Mouse (Mus musculus) layer of hippocampus, adult 9-10 months (tissue): Measurements from ENCODE around the gene H2-DMb1.
"Not testable (repeated sequence)": the region's sequence is repeated elsewhere in the genome, so short reads cannot be mapped to it uniquely, and the experiment has no call there.

ENCODE experiments used
- DNase-seq: peaks from one replicate; pipeline ENCODE4 v3.0.0; 2022; ENCODE audit warnings: low spot score

H2-DMb1 gene

GRCm38 (mm10) chr17:34123111-34123510 lies 29.8 kb upstream of the H2-DMb1 start:
- DNase-seq, result no peak

DNA sequence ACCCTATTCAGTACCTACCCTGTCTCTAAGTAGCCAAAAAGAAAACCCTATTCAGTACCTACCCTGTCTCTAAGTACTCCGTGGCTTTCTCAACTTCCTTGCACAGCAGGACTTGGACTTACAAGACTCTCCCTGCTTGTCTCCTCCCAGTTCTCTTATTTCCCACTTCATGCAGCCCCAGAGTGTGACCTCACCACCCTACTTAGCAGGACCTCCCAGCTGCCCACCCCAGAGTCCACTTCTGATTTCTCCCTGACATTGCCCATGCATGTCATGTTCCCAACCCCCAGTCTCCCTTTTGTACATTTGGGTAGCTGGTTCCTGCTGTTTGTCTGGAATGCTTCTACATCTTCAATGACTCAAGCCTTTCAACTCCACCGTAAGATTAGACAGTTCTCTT lies 29.4 kb upstream of the H2-DMb1 start:
- DNase-seq, result no peak

DNA sequence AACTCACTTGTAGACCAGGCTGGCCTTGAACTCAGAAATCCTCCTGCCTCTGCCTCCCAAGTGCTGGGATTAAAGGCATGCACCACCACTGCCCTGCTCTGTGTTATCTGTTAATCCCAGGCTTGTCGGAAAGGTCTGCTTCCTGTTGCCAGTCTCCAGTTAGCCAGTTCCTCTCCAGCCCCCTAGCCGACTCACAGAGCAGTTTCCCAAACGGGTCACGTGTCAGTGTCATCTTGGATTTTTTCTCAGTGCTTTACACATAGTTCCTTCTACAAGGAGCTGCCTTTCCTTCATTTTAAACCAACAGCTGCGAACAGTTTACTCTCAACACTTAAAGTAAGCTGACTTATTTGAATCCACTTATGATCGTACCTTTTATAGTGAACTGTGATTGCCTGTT lies 28.2 kb upstream of the H2-DMb1 start:
- no peak for DNase-seq

DNA sequence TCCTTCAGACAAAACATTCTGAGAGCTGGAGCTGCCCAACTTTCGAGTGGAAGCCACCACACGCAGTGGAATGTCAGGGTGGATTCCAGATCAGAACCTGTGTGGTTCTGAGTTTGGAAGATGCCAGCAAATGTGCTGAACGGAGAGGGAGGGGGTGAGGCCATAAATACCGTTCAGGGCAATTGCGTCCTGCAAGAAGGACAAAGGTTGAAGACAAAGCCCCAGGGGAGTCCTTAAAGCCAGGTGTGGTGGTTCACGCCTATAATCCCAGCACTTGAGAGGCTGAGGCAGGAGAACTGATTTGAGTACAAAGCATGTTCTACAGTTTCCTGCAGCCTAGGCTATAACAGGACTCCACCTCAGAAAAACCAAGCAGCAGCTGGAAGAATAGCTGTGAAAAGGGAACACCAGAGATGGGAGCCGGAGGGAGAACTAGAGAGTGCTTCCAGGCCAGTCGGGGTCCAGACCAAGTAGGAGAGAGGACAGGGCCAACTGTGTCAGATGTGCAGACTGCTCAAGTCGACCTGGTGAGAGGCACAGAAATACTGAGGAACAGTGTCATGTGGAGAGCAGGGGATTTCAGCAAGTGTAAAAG lies 25.9 kb upstream of the H2-DMb1 start:
- no peak for DNase-seq

- DNase-seq, result no peak
These were observed 25.4 kb upstream of the H2-DMb1 start for GRCm38 (mm10) chr17:34127475-34127874.

DNA sequence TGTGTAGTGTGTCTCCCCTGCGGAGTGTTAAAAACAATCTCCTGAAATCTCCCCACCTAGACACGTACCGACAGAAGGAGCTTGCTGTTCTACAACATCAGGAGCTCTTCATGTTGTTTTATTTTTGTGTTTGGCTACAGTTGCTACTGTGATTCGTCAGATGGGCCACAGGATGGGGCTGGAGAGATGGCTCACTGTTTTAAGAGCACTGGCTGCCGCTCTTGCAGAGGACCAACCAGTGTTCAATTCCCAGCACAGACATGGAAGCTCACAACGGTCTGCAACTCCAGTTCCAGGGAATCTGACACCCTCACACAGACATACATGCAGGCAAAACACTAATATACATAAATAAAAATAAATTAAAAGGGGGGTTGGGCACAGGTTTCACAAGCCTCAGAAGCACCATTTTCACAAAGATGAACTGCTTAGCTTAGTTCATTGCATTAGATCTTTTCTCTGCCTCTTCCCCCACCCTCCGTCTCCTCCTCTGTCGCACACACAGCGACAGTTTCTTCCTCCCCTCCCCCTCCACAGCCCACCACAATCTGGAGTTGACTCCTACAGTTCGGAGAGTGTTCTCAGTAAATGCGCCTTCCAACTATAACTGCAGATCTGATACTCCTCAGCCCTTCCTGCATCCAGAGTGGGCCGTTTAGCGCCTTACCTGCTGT lies 24.5 kb upstream of the H2-DMb1 start:
- no peak for DNase-seq

- DNase-seq, result no peak
These were observed 23.7 kb upstream of the H2-DMb1 start for GRCm38 (mm10) chr17:34128944-34129791.

- DNase-seq, result no peak
These were observed 22.6 kb upstream of the H2-DMb1 start for GRCm38 (mm10) chr17:34130073-34130947.

DNA sequence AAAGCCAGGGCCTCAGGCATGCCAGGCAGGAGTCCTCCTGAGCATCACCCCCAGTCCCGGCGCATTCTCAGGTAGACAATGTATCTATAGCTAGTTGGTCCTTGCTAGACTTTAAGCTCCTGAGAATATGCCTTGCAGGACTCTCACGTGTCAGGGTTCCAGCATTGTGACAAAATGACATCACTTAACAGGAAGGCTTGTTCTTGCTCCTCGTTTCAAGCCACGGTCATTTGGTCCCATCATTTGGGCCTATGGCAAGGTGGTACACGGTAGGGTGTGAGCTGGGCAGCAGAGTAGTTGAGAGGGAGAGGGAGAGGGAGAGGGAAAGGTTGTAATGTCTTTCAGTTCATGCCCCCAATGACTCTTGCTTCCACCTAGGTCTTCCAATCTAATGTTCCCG lies 21.0 kb upstream of the H2-DMb1 start:
- DNase-seq, result no peak

DNA sequence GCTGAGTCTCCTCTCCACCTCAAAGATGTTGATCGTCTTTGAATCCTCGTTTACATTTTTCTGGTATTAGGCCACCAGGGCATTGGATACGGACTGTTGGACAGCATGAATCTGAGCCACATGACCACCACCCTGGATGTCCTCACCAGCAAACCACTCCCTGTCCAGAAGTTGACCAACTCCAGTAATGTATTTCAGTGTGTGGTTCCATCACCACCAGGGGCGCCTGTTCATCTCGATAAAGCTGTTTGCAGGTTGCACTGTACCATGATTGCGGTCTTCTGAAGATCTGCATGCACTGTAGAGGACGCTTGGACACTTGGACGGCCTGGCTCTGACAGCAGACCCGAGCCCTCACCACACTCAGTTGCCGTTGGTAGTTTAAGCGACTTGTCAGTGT lies 19.6 kb upstream of the H2-DMb1 start:
- no peak for DNase-seq

GRCm38 (mm10) chr17:34134451-34134850 lies 18.4 kb upstream of the H2-DMb1 start:
- DNase-seq, result no peak

GRCm38 (mm10) chr17:34135297-34136224 lies 17.3 kb upstream of the H2-DMb1 start:
- peak; percentile 100 for DNase-seq

DNA sequence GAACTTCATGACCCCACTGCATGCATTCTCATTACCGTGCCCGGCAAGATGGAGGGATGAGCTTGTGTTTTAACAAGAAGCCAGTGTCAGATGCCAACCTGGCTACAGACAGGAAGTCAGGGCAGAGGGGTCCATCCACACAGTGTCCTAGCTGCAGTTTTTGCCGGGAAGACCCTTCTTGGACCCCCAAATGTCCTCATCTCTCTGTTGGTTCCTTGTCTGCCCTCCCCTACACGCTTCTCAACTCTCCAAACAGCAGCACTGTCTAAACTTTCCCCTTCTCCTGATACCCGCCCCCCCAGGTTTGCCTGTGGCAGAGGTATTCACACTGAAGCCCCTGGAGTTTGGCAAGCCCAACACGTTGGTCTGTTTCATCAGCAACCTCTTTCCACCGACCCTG lies 15.3 kb upstream of the H2-DMb1 start:
- no peak for DNase-seq

- no peak for DNase-seq
These were observed 14.2 kb upstream of the H2-DMb1 start for GRCm38 (mm10) chr17:34138655-34139054.

DNA sequence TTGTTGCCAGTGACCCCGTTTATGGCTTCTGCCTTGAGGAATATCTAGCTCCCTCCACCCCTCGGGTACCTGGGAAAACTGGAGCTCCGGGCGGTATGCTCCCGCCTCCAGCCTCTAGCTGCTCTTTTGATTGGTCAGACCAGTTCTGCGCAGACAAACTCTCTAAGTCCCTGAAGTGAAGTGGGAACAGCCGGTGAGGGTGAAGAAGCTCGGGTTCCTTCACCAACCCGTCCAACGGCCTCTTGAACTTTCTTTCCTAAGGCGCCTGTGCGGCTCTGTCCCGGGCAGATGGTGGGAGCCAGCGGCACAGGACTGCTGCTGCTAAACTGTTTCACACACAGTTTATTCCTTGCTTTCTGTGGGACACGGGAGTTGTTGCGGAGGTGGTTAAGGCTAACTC lies 13.5 kb upstream of the H2-DMb1 start:
- DNase-seq, result no peak

GRCm38 (mm10) chr17:34140240-34140639 lies 12.6 kb upstream of the H2-DMb1 start:
- no peak for DNase-seq

GRCm38 (mm10) chr17:34141448-34141847 lies 11.4 kb upstream of the H2-DMb1 start:
- no peak for DNase-seq

DNA sequence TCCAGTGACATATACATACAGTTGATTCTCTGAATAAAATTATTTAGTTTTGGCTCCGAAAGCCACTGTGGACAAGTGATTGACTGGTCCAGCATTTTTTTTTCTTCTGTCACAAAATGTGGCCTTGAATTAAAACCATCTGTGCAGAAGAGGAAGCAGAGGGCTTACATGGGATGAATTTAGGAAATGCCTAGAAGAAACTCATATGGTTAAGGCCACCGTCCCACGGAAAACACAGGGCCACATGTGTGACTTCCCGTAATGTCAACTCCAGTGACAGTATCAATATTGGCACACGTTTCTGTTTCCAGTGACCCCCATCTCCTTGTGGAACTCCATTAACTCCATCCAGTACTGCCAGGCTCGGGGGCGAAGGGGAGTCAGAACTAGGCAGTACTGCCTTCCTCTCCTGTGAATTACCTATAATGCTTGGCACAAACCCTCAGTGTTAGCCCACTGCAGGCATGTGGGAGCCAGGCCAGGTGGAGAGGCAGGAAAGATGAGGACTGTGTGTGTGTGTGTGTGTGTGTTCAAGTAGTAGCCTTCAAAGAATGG lies 10.3 kb upstream of the H2-DMb1 start:
- DNase-seq, result no peak

DNA sequence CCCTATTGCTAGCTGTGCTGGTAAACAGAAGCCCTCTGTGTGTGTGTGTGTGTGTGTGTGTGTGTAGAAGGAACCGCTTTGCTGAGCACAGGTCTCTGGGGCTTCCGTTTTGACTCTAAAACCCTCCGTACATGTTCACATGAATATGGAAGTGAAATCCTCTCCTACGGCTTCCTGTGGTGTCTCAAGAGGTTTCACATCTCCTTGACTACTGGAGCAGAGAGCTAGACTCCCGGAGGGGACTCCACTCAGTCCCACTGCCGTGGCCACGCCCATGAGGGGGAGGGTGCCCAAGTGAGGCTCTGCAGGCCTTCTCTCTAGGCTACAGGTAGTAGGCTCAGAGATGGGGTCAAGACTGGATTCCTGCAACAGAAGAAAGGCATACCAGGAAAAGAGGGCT lies 9.8 kb upstream of the H2-DMb1 start, which contains the start of gene H2-DMb2:
Gene H2-DMb2 (plus strand): TSS at position 275 of the 400 bp plus-strand sequence.
- no peak for DNase-seq

DNA sequence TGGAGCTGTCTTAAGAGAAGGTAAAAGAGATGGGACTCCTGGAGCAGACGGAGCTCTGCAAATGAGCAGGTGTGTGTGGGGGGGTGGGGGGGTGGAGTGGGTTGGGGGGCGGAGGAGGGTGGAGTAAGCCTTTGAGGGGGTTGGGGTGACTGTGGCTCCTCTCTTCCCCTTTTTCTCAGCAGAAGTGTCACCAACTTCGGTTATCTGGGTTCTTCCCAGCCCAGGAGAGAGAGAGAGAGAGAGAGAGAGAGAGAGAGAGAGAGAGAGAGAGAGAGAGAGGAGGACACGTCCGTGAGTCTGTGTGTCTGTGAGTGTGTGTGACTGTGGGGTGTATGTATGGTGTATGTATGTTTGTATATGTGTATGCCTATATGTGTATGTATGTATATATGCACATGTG lies 9.4 kb upstream of the H2-DMb1 start:
- no peak for DNase-seq

DNA sequence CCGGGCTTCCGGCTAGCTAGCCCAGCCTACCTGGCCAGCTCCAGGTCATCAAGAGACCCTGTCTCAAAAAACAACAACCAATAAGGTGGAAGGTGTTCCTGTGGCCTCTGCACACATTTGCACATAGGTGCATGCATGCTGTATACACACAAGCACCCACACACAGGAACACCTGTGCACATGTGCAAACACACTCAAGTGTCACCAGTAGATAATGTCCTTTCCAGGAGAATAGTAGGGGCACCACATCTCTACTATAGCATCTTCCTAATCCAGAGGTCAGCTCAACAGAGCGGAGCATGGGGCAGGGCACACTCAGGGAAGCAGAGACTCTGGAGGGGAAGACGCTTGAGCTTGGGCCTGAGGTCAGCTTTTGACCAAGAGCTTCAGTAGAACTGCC lies 8.7 kb upstream of the H2-DMb1 start:
- DNase-seq, result not testable (repeated sequence)
